Mouse (Mus musculus) cerebellum, adult 8-10 months (tissue): ENCODE data around the gene Mbtd1.

ENCODE experiments used
- DNase-seq: peaks from one replicate; pipeline ENCODE4 v3.0.0; 2022

The Mbtd1 gene

DNA sequence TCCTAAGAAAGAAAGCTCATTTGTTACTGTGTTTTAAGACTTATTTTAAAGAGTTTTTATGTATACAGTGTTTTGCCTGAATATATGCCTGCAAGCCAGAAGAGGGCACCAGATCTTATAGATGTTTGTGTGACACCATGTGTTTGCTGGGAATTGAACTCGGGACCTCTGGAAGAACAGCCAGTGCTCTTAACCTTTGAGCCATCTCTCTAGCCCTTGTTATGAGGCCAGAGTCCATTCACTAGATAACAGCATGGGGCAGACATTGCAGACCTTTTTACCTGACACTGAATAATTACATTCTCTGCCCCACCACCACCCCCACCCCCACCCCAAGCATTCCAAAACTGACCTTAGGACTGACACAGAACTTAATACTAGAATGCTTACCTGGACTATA, 64.4 kb downstream of the Mbtd1 start:
- DNase-seq = no peak

DNA sequence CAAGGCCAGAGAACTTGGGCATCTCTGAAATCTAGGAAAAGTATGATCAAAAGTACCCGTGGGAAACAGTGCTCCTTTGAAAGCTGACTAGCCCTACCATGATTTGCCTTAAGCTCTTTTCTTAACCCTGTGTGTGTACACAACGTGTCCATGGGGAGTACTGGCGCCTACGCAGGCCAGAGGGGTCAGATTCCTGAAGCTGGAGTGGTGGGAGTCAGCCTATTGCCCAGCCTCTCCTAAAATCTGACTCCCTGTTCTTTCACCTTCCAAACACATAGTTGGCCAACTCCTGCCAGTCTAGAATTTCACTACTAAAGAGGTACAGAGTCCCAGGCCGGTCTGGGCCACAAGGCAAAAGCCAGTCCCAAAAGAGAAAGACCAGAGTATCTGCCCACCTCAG, 66.7 kb downstream of the Mbtd1 start:
- DNase-seq = no peak

DNA sequence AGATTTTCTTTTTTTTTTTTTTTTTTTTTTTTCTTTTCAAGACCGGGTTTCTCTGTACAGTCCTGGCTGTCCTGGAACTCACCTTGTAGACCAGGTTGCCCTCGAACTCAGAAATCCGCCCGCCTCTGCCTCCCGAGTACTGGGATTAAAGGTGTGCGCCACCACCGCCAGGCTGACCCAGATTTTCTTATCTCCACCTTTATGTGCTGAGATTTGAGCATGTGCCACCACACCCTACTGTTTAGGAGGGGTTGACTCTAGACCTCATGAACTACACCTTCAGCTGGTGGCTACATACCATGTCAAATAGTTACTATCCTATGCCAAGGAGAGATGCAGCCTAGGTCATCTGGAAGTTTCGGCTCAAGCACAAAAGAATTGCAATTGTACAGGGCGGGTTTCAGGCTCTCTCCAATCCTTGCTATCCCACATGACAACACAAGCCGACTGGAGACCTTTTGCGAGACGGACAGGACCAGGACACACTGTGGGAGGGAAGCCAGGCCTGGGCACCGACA, 69.1 kb downstream of the Mbtd1 start:
- DNase-seq = no peak

DNA sequence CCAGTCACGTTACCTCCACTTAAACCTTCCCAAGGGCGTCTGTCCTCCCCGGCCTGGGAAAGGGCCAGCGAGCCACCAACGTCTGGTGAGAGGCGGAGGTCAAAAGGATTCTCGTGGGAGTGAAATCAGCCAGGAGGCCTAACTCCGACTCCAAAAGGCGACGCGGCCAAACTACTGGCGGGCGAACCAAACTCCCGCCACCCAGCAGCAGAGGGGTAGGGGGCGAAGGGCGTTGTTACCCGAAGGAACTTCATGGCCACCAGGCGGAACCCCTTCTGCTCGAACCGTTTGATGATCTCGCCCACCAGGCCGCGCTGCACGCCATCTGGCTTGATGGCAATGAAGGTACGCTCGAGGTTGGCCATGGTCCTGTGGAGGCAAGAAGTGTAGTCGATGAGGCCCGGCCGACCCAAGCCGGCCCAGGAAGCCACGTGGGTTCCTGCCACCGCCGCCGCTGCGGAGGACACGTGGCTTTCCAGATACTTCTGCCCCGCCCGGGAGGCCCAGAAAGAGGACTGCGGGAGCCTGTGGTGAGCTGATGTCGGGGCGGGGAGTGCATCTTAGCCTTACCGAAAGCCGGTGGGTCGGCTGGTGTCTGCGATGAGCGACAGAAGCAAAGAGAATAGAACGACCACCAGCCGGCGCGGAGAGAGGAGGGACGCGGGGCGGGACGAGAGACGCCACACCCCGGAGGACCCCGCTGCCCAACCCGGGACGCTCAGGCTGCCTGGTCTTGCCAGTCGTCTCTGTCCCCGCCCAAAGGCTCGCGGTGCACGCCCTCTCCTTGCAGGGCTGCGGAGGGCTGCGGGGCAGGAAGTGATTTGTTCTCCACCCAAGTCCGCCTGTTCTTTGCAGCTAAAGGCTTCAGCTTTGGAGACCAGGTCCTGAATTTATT, 69.9 kb downstream of the Mbtd1 start:
- peak; percentile 76 for DNase-seq

DNA sequence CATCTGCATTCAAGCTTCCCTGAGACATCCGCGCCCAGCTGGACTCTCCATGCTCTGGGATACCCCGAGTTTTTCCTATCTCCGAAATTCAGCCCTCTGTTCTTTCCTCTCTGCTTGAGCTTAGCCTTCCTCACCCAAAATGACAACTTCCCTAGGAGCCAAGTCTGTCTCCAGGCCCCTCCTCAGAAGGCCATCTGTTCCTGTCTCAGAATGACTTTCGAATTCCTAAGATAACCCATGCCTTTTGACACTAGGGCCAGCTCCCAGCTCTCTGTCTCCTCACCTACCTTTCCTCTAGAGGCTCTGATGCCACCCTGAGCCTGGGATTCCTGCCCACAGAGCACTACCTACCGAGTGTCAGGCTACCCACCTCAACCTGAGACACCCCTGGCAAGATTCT, 70.5 kb downstream of the Mbtd1 start, which contains the start of gene Nme2:
Nme2 (minus strand) TSS at position 101 of the 400 bp plus-strand sequence.
- DNase-seq = no peak

DNA sequence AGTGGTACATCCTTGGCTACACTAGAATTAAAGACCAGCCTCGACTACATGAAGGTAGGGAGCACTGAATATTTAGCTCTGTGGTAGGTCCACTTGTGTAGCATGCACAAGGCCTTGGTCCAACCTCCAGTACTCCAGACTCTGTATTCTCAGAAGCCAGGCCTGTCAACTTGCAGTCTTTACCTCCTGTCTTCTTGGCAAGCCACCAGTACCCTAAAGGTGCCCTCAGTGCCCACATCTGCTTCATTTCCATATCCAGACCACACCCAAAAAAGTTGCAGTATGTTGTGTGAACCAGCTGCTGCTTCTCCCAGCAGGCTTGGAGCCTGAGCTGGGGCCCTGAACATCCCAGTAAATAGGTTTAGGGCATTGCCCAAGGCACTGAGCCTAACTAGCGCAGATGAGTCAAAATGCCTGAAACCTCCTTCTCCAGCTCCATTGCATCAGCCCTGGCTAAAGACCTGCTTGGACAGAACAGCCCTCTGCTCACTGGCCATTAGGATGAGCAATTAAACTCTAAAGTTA, 71.4 kb downstream of the Mbtd1 start:
- no peak for DNase-seq

DNA sequence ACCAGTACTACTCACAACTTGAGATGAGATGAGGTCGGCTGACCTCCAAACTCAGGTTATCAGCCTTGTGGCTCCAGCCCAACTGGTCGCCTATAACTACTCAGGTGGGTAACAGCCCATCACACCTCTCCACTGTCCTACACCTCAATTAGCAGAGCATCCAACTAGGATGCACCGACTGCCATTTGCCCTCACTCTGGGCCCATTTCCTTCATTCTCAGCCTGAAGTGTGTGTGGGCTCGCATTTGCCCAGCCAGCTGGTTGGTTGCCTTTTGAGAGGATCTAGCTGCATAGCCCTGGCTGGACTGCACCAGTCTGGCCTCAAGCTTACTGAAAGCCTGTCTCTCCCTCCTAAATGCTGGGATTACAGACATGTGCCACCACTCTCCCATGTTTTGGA, 72.1 kb downstream of the Mbtd1 start:
- no peak for DNase-seq

DNA sequence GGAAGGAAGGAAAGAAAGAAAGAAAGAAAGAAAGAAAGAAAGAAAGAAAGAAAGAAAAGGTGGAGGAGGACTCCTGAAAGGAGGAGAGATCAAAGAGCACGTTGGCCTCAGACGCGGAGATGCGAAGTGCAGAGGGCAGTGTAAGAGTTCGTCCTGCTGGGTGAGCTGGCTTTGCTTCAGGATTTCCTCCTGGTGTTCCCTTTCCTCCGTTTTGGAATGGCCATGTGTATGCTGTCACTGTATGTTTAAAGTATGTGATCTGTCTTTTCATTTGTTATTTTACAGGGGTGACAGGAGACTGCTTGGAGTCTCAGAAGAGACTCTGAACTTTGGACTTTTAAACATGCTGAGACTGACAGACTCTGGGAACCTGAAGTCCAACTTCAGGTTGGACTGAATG, 75.8 kb downstream of the Mbtd1 start:
- DNase-seq = no peak

DNA sequence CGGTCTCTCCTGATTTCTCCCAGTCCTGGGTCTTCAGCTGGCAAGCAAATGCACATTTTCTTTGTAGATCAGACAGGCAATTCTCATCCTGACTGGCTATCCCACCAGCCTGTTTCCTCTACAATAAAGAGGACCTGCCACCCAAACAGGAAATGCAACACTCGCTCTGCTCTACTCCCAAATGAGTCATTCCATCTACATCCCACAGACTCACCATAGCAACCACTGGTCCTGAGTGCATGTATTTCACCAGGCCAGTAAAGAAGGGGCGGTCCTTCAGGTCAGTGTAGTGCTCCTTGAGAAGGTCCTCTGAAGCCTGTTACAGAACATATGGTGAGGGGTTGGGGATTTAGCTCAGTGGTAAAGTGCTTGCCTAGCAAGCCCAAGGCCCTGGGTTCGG, 77.4 kb downstream of the Mbtd1 start:
- no peak for DNase-seq

DNA sequence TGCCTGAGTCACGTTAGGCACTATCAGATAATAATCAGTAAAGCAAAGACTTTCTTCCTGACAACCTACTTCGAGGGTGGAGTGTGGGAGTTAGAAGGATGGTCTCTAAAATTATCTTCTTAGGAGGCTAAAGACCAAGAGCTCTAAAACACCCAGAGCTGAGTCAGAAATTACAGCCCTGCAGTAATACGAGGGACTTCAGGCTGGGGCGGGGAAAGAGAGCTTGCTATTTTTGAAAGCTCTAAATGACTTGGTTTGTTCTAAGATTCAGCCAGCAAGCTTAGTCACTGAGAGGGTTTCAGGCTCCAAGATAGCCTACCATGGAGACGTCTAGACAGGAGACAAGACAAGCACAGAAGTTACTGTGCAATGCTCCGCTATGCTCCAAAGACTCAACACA, 79.7 kb downstream of the Mbtd1 start:
- no peak for DNase-seq

DNA sequence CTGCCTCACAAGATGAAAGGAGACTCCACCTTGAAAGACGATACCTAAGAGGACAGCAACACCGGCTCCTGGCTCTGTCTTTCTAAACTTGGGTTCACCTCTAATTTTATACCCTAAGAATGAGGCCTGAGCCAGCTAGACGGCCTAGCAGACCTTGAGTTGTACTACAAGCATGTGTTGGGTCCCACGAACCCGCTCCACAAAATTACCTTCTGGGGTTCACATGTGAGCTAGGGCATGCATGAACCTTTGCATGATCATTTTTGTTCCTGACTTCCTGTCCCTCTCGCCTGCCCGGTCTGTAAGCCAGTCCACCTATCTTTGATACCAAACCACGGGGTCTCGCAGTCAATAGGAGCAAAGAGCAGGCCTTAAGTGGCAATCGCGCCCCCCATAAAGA, 81.7 kb downstream of the Mbtd1 start:
- no peak for DNase-seq

DNA sequence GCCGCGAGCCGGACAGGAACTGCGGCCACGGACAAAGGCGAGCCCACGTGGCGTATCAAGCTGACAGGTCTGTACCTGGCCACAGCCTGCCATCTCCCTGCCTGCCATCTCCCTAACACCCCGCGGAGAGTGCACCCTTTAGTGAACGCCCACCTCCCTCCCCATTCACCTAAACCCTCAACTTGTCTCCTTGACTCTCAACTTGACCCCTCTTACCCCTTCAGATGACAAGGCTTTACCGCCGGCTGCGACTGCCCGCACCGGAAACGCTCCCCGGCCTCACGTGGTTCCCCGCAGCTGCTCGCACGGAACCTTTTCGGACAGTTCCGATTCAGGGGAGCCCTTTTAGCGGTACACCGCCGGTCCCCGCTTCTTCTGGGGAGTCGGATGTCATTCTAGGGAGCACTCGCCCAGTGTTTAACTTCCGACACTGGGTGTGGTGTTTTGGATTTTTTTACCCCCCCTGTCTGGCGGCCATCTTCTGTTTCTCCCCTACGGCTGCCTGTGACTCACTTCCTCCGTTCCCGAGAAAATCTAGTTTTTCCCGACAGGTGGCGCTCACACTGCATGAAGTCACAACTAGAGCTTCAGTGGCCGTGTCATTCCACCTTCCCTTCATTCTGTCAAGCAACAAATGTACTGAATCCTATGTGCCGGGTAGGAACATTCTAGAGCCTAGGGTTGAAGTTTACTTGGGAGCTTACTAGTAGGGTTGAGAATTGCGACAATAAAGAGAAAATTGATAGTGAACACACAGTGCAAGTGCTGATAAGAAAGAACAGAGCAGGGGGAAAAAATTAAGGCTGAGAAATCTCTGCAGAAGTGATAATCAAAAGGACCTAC, 82.6 kb downstream of the Mbtd1 start, which contains the start of the genes Gm20390 and Nme1:
Gm20390 (minus strand) TSS at position 289 of the 843 bp plus-strand sequence.
Nme1 (minus strand) TSS at position 517 of the 843 bp plus-strand sequence.
- peak; percentile 98 for DNase-seq

DNA sequence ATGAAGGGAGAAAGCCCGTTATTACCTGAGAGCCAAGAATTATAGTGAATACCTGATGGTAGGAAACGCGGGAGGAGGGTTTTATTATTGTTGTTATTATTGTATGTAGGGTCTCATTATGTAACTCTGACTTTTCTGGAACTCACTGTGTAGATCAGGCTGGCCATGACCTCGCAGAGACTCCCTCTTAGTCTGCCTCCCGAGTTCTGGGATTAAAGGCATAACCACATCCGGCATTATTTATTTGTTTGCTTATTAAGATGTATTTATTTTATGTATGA, 83.1 kb downstream of the Mbtd1 start:
- DNase-seq = no peak

DNA sequence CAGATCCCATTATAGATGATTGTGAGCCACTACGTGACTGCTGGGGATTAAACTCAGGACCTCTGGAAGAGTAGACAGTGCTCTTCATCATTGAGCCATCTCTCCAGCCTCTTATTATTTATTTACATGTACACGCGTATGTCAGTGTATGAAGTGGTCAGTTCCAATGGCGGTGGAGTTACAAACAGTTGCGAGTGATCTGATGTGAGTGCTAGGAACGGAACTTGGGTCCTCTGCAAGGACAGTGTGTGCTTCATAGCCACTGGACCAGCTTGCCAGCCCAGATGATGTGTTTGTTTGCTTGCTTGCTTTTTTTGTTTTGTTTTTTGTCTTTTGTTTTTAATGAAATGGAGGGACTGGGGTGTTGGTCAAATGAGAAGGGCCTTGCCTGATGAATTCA, 83.5 kb downstream of the Mbtd1 start:
- no peak for DNase-seq

DNA sequence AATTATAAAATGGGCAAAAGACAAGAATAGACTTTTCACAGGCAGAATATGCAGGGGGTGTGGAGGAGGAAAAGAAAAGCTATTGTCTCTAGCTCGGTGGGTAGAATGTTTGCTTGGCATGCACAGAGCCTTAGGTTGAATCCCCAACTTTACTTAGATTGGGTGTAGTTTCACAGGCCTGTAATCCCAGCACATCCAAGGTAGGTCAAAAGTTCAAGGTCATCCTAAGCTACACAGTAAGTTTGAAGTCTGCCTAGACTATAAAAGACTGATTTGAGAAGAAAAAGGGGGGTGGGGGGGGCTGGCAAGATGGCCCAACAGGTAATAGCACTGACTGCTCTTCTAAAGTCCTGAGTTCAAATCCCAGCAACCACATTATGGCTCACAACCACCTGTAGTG, 84.1 kb downstream of the Mbtd1 start:
- DNase-seq = no peak

DNA sequence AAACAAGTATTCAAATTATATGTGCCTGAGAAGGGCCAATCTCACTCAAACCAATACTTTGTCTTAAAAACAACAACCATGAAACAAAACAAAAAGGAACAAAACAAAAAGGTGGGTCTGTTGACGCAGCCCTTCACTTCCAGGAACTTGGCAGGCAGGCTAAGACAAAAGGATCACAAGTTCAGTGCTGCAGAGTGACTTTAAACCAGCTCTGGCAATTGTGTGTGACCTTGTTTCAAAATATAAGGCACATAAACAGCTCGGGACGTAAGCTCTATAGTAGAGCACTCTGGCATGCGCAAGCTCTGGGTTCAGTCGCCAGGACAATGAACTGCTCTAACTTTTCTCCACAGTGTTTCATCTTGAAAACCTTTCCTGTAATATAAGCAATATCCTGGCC, 87.3 kb downstream of the Mbtd1 start:
- DNase-seq = no peak

DNA sequence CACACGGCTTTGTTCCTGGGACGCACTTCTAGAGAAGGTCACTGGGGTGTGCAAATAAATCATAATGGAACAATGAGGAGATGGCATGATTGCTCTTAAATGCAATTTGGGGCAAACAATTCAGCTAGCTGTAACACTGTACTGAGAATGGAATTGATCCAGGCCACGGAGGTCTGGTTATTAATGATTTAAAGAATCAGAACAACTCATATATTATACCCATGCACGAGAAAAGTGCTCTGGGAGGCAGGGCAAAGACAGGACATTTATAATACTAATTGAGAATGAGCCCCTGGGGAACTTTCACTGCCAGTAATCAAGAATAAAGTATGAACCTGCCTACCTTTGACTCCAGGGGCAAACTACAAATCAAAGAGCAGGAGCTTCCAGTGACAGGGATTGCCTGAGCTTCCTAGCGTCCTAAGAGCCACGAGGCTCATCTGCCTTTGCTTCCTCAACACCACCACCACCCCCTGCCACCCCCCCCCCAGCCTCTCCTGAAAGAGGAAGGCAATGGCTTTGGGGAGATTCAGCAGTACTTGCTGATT, 93.9 kb downstream of the Mbtd1 start:
- DNase-seq = no peak

DNA sequence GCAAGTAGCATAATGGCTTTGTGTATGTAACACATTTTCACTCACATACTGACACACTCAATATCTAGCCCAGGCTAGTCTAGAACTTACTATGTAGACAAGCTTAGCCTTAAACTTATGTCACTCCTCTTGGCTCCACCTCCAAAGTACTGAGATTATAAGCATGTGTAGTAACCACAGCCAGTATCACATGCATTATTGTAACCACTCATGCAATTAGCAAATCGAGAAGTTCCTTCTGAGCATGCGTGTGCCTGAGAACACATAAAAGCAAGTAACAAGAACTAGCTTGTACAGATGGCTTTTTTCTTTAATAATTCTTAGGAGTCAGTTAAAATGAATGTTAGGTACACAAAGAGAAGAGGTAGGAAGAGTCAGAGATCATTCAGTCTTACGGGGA, 99.0 kb downstream of the Mbtd1 start:
- no peak for DNase-seq

DNA sequence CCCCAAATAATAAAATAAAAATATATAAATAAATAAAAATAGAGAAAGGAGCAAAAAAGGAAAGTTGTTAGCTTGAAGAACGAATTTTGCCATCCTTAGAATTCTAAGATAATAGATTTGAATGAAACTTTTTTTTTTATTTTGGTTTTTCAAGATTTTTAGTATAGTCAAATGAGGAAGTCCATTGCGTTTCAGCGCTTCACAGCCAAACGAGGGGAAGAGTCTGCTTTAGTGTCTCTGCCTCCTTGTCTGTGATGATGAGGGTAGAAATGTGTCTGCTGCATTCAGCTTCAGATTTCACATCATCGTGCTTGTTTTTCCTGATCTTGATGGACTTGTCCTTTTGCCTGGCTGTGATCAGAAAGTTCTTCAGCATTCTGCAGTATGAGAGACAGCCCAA, 99.6 kb downstream of the Mbtd1 start:
- no peak for DNase-seq

DNA sequence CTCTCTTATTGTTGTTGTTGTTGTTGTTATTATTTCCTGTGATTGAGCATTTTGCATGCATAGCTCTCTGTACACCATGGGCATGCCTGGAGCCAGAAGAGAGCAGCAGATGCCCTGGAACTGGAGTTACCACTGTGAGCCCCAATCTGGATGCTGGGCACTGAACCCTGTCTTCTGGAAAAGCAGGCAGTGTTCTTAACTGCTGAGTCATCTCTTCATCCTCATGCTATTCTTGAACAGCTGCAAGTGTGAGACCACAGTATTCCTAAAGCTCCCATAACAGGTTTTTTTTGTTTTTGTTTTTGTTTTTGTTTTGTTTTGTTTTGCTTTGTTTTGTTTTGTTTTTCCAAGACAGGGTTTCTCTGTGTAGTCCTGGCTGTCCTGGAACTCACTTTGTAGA, 100.6 kb downstream of the Mbtd1 start:
- DNase-seq = no peak

DNA sequence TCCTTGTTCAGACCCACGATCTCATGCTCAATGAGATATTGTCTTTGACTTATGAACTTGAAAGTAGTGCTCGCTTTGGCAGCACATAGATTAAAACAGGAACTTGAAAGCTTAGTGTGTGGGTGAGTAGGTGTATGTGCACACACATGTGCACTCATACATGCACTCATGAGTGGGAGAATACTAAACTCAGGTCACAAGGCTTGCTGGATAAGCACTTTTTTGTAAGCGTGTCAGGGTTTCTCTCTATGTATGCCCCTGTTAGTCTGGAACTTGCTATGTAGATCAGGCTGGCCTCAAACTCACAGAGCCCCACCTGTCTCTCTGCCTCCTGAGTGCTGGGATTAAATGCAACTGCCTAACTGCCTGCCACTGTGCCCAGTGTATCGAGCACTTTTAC, 101.4 kb downstream of the Mbtd1 start:
- no peak for DNase-seq

DNA sequence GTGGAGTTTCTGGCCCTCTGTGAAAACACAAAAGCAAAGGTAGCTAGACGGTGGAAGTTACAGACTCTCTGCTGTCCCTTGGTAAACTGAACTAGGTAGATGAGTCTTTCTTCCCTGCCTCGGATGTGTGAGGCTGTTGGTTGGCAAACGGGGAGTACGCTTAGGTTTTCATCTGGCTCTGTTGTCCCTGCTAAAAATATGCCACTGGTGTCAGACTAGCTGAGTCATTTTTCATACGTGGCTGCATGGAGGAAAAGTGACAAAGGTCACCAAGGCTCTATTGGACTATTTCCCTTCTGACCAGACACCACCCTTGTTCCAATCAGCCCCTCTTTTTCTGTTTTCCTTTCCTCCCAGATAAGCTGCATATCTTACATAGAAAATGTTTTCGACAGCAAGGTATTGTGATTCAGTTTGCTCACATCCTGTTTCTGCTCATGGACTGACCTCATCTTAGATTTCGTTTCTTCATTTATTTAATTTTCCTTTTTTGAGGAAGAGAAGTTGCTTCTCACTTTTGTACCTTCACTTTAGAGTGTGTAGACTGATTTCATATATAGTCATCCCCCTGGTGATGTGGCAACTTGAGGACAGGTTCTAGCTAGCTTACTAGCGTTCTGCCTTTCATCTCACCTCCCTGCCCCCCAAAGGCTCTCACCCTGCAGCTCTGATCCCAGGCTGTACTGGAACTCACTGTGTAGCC, 102.1 kb downstream of the Mbtd1 start:
- DNase-seq = no peak
